Mouse (Mus musculus) retina, postnatal 7 days (tissue): ENCODE measurements around the gene Grik1.

Experiments used
- DNase-seq: peaks from one replicate; pipeline ENCODE4 v3.0.0-alpha.2; 2012; ENCODE audit warnings: low read depth, low spot score

Grik1 gene

GRCm38 (mm10) chr16:87864526-87864925, 425.5 kb downstream of the Grik1 start:
- no peak for DNase-seq

GRCm38 (mm10) chr16:87861722-87862121, 428.3 kb downstream of the Grik1 start:
- no peak for DNase-seq

- DNase-seq = no peak
These were observed 436.5 kb downstream of the Grik1 start for GRCm38 (mm10) chr16:87853451-87854085.

GRCm38 (mm10) chr16:87851550-87851949, 438.5 kb downstream of the Grik1 start:
- no peak for DNase-seq

GRCm38 (mm10) chr16:87848799-87849198, 441.3 kb downstream of the Grik1 start:
- no peak for DNase-seq
